Mouse (Mus musculus) liver, adult 2 months (tissue): ENCODE measurements around the gene Neb.

Experiments used
- CTCF ChIP-seq: fragments of 200-500 bp; IDR thresholded peaks from 2 replicates; pipeline ENCODE4 v1.5.1; 2011; ENCODE audit warnings: low read depth, low read length, control low read depth
- POLR2A ChIP-seq: fragments of 200-500 bp; IDR thresholded peaks from 2 replicates; pipeline ENCODE4 v1.6.1; 2011; ENCODE audit warnings: low read length, control low read depth; ENCODE audit not compliant: insufficient read depth; ENCODE audit errors: extremely low read depth

- TF ChIP-seq POLR2A (no peak), CTCF (no peak)
These were observed 8.2 kb upstream of the Neb start for GRCm38 (mm10) chr2:52386451-52386850.
